Mouse (Mus musculus) kidney, embryonic 15.5 days (tissue): Measurements from ENCODE around the gene Pwp2. TPM values are rescaled to one million over a fixed set of nuclear protein-coding genes. Genes with fewer than 3 reads are reported as not detected.

ENCODE experiments used
- ATAC-seq: fragments of 200-750 bp; cut with Nextera tagmentation; replicated peaks from 2 replicates; pipeline ENCODE4 v1.8.0; 2017; ENCODE audit warnings: moderate TSS enrichment; ENCODE audit not compliant: low FRiP score
- H3K27ac ChIP-seq: fragments of 300-500 bp; sonication (generic); 2 replicates; pipeline ENCODE4 v1.5.1; 2015; ENCODE audit warnings: mild to moderate bottlenecking, inconsistent platforms
- H3K27me3 ChIP-seq: fragments of 300-500 bp; sonication (generic); 2 replicates; pipeline ENCODE4 v1.6.1; 2015; ENCODE audit warnings: inconsistent platforms
- H3K36me3 ChIP-seq: fragments of 300-500 bp; sonication (generic); 2 replicates; pipeline ENCODE4 v1.6.1; 2015; ENCODE audit warnings: inconsistent platforms
- H3K4me1 ChIP-seq: fragments of 300-500 bp; sonication (generic); 2 replicates; pipeline ENCODE4 v1.6.1; 2015; ENCODE audit warnings: inconsistent platforms
- H3K4me2 ChIP-seq: fragments of 300-500 bp; sonication (generic); 2 replicates; pipeline ENCODE4 v1.6.1; 2015; ENCODE audit warnings: moderate library complexity, mild to moderate bottlenecking, inconsistent platforms
- H3K4me3 ChIP-seq: fragments of 300-500 bp; sonication (generic); replicated peaks from 2 replicates; pipeline ENCODE4 v1.5.1; 2015; ENCODE audit warnings: mild to moderate bottlenecking, inconsistent platforms
- H3K9ac ChIP-seq: fragments of 300-500 bp; sonication (generic); 2 replicates; pipeline ENCODE4 v1.6.1; 2015; ENCODE audit warnings: mild to moderate bottlenecking, inconsistent platforms
- H3K9me3 ChIP-seq: fragments of 300-500 bp; sonication (generic); replicated peaks from 2 replicates; pipeline ENCODE4 v1.6.1; 2016; ENCODE audit warnings: inconsistent platforms
- WGBS: fragments of 180-500 bp; shearing (Covaris S2); methylation state at CpG from one replicate; pipeline ENCODE4 v1.1.7; 2015; ENCODE audit warnings: mixed read lengths; 5-methylcytosine and 5-hydroxymethylcytosine counted together
- polyA plus RNA-seq: library from polyadenylated mRNA; unstranded; fragments of >200 nt; fragmentation: Nextera tagmentation; extraction: Ambion mirVana; gene quantifications from 2 replicates; pipeline ENCODE4 v1.2.1, GENCODE M21; 2015

The Pwp2 gene
- 21.7 and 22.6 TPM in 2 replicates for polyA plus RNA-seq

- WGBS: 2% methylated on average over 47 of the region's 47 CpGs
- Histone ChIP-seq H3K9me3 (no peaks in the 10 kb centered on the region), H3K27me3 (no peaks in the 10 kb centered on the region), H3K4me3 (peak within 1 kb of the TSS; percentile 87), H3K4me2 (peak within 1 kb of the TSS; percentile 93), H3K4me1 (peaks cover 18% of the 10 kb centered on the region), H3K36me3 (peaks cover 63% of the 10 kb centered on the region), H3K27ac (peak within 1 kb of the TSS; percentile 76), H3K9ac (peak within 1 kb of the TSS; percentile 67)
- peak; percentile 96 for ATAC-seq
These were observed at the start of gene Pwp2 for GRCm38 (mm10) chr10:78184531-78185380. Gene Pwp2, minus strand, starts transcription at chr10:78185149.

DNA sequence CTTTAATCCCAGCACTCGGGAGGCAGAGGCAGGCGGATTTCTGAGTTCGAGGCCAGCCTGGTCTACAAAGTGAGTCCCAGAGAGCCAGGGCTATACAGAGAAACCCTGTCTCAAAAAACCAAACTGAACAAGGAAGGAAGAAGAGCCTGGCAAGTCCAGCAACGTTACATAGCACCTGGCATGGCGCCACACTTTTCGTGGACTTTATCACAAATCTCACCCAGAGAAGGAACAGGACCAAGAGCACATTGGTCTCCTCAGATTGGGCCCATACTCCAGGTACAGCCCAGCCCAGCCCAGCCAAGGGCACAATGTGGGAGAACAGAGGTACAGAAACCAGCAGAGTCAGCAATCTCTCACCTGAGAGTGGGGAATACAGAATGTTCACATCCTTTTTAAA is 48.8 kb upstream of the Pwp2 start:
- WGBS: 87% methylated on average over 6 of the region's 6 CpGs
- H3K4me3 ChIP-seq: no peak overlapping the region
- no peak for ATAC-seq
- no peaks in the 10 kb centered on the region for H3K9me3 ChIP-seq
- H3K4me1 ChIP-seq: no peaks in the 10 kb centered on the region
- peaks cover 24% of the 10 kb centered on the region for H3K36me3 ChIP-seq
- H3K4me2 ChIP-seq: no peak overlapping the region
- H3K9ac ChIP-seq: no peak overlapping the region
- H3K27ac ChIP-seq: no peak overlapping the region
- no peaks in the 10 kb centered on the region for H3K27me3 ChIP-seq

DNA sequence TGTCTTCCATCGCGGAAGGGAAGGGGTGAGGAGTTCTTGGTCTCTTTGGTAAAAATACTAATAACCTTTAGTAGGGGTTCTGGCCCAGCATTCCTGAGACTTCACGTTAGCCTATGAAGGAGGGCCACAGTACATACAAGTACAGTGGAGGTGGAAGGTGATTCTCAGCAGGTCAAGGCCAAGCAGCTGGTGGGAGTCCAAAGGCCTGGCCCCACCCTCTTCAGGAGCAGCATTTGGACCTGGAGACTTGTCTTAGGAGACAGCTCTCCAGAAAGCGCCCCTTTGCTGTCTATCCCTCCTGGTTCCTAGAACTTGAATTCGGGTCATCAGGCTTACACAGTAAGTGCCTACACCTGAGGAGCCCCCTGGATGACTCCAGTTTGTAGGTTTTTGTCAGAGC is 48.2 kb upstream of the Pwp2 start:
- H3K9ac ChIP-seq: no peak overlapping the region
- H3K4me1 ChIP-seq: no peaks in the 10 kb centered on the region
- no peaks in the 10 kb centered on the region for H3K27me3 ChIP-seq
- H3K4me2 ChIP-seq: no peak overlapping the region
- ATAC-seq: no peak
- no peaks in the 10 kb centered on the region for H3K9me3 ChIP-seq
- H3K36me3 ChIP-seq: peaks cover 24% of the 10 kb centered on the region
- 89% methylated on average over 5 of the region's 5 CpGs for WGBS
- no peak overlapping the region for H3K27ac ChIP-seq
- no peak overlapping the region for H3K4me3 ChIP-seq

- H3K4me1 ChIP-seq: no peaks in the 10 kb centered on the region
- 87% methylated on average over 4 of the region's 4 CpGs for WGBS
These were observed 47.5 kb upstream of the Pwp2 start for GRCm38 (mm10) chr10:78232301-78232980.

GRCm38 (mm10) chr10:78228560-78228928 is 43.6 kb upstream of the Pwp2 start:
- no peaks in the 10 kb centered on the region for H3K4me1 ChIP-seq
- no peak overlapping the region for H3K4me2 ChIP-seq
- no peak overlapping the region for H3K9ac ChIP-seq
- no peak for ATAC-seq
- 87% methylated on average over 5 of the region's 5 CpGs for WGBS
- no peaks in the 10 kb centered on the region for H3K27me3 ChIP-seq
- no peaks in the 10 kb centered on the region for H3K9me3 ChIP-seq
- peaks cover 43% of the 10 kb centered on the region for H3K36me3 ChIP-seq
- no peak overlapping the region for H3K27ac ChIP-seq
- H3K4me3 ChIP-seq: no peak overlapping the region

More at GRCm38 (mm10) chr10:78232301-78232980, 47.5 kb upstream of the Pwp2 start:
- ATAC-seq: no peak
- Histone ChIP-seq H3K36me3 (peaks cover 30% of the 10 kb centered on the region), H3K27me3 (no peaks in the 10 kb centered on the region), H3K9me3 (no peaks in the 10 kb centered on the region), H3K27ac (no peak overlapping the region), H3K9ac (no peak overlapping the region), H3K4me2 (no peak overlapping the region), H3K4me3 (no peak overlapping the region)

DNA sequence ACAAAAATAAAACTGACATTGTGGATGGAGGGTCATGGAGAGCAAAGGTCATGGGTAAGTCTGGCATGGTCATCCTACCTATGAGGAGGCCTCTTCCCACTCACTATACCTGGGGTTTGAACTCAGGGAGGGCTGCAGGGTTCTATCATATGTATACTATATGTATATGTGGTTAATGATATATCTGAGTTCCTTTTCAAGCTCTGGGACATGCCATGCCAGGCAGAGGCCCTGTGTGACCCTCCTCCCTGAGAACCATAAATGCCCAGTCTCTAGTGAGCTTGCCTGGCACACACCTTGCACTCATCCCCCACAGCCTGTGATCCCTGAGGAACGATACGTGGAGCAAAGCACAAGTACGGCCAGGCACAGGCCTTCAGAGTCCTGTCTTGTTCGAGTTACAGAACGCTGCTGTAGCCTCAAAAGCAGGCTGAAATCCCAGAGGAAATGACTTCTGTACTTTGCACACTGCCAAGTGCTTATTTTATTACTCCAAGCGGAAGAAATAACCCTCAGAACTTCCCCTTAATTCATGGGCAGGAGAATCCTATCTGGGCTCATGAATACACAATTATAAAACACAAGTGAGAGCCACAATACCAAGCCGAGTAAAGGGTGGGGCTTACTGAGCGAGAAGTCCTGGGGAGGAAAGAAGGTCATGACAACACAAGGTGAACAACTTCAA is 43.1 kb upstream of the Pwp2 start:
- peaks cover 43% of the 10 kb centered on the region for H3K36me3 ChIP-seq
- no peaks in the 10 kb centered on the region for H3K9me3 ChIP-seq
- H3K27me3 ChIP-seq: no peaks in the 10 kb centered on the region
- no peak for ATAC-seq
- 75% methylated on average over 8 of the region's 8 CpGs for WGBS
- no peak overlapping the region for H3K4me2 ChIP-seq
- no peak overlapping the region for H3K4me3 ChIP-seq
- H3K9ac ChIP-seq: no peak overlapping the region
- H3K4me1 ChIP-seq: no peaks in the 10 kb centered on the region
- H3K27ac ChIP-seq: no peak overlapping the region

DNA sequence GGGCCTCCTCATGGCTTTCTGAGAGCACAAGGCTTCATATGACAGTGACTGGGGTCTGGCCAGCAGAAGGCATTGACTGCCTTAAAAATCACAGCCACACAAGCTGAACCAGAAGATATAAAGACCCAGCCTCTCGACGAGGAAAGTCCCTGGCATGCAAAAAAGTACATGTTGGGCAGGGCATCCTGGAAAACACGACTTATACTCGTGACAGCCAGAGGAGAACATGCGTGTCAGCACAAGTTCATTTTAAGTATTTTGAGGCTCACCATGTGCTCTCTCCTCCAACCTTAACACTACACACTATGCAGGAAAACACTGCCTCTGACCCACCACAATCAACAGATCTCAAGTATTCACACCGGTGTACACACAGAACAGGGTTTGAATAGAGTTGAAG is 39.2 kb upstream of the Pwp2 start:
- 89% methylated on average over 6 of the region's 6 CpGs for WGBS
- no peak overlapping the region for H3K9ac ChIP-seq
- no peaks in the 10 kb centered on the region for H3K27me3 ChIP-seq

DNA sequence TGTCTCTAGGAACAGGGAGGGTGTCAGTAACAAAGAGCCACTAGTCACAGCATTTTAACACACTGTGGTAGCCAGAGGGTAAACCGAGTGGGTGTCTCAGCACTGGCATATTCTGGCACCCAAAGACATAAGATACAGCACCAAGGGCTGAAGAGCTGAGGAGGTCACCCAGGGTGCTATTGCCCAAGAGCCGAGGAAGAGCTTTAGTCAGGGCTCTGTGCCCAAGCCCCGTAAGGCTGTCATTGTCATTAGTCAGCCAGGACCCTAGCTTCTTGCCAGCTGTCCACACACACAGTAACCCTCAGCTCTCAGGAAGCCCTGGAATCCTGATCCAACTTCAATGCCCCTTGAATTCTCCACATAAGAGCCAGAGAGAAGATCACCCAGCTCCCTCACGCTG is 38.0 kb upstream of the Pwp2 start:
- WGBS: 91% methylated on average over 4 of the region's 4 CpGs
- no peak for ATAC-seq
- no peak overlapping the region for H3K27ac ChIP-seq
- H3K4me3 ChIP-seq: no peak overlapping the region
- H3K9ac ChIP-seq: no peak overlapping the region
- H3K4me2 ChIP-seq: no peak overlapping the region
- H3K27me3 ChIP-seq: no peaks in the 10 kb centered on the region
- H3K9me3 ChIP-seq: no peaks in the 10 kb centered on the region
- H3K4me1 ChIP-seq: no peaks in the 10 kb centered on the region
- H3K36me3 ChIP-seq: peaks cover 60% of the 10 kb centered on the region

More for the DNA sequence above, 39.2 kb upstream of the Pwp2 start:
- no peaks in the 10 kb centered on the region for H3K9me3 ChIP-seq
- no peak overlapping the region for H3K4me3 ChIP-seq
- no peaks in the 10 kb centered on the region for H3K4me1 ChIP-seq
- peaks cover 61% of the 10 kb centered on the region for H3K36me3 ChIP-seq
- no peak for ATAC-seq
- no peak overlapping the region for H3K4me2 ChIP-seq
- no peak overlapping the region for H3K27ac ChIP-seq

GRCm38 (mm10) chr10:78221315-78221714 is 36.4 kb upstream of the Pwp2 start:
- Histone ChIP-seq H3K4me1 (no peaks in the 10 kb centered on the region), H3K27ac (no peak overlapping the region), H3K9ac (no peak overlapping the region), H3K27me3 (no peaks in the 10 kb centered on the region), H3K4me3 (no peak overlapping the region), H3K36me3 (peaks cover 63% of the 10 kb centered on the region), H3K4me2 (no peak overlapping the region), H3K9me3 (no peaks in the 10 kb centered on the region)
- ATAC-seq: no peak
- WGBS: 89% methylated on average over 7 of the region's 7 CpGs

GRCm38 (mm10) chr10:78219528-78219927 is 34.6 kb upstream of the Pwp2 start:
- no peaks in the 10 kb centered on the region for H3K27me3 ChIP-seq
- no peaks in the 10 kb centered on the region for H3K4me1 ChIP-seq
- ATAC-seq: no peak
- H3K36me3 ChIP-seq: peaks cover 76% of the 10 kb centered on the region
- WGBS: 89% methylated on average over 1 of the region's 1 CpGs
- no peak overlapping the region for H3K4me2 ChIP-seq
- H3K4me3 ChIP-seq: no peak overlapping the region
- H3K9me3 ChIP-seq: no peaks in the 10 kb centered on the region
- H3K9ac ChIP-seq: no peak overlapping the region
- no peak overlapping the region for H3K27ac ChIP-seq

- H3K9me3 ChIP-seq: no peaks in the 10 kb centered on the region
- no peaks in the 10 kb centered on the region for H3K27me3 ChIP-seq
- H3K9ac ChIP-seq: no peak overlapping the region
- no peak for ATAC-seq
- WGBS: 69% methylated on average over 6 of the region's 6 CpGs
- H3K4me1 ChIP-seq: no peaks in the 10 kb centered on the region
- H3K4me2 ChIP-seq: no peak overlapping the region
- peaks cover 85% of the 10 kb centered on the region for H3K36me3 ChIP-seq
- no peak overlapping the region for H3K4me3 ChIP-seq
- no peak overlapping the region for H3K27ac ChIP-seq
These were observed 33.6 kb upstream of the Pwp2 start for GRCm38 (mm10) chr10:78218576-78218975.
